ENCODE assay signal across 8 mouse cellular contexts in the genomic region with DNA sequence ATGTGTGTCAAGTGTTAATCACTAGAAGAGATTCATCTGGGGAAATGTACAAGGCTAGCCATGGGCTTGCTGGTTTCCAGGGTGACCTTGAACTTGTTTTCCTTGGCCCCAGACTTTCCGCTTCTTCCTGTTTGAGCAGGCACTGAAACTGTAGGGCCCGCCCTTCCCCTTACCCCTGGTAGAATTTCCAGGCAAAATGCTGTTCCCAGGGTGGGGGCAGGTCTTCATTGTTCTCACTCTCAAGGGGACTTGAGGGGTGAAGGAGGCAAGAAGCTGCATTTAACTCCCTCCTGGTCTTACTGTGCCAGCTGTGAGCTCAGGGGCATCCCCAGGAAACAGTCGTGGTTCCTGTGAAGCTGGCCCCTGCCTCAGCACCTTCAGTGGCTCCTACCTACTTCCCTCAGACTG. TPM values are rescaled to one million over a fixed set of nuclear protein-coding genes. Genes with fewer than 3 reads are reported as not detected.
DNase-seq lines count a peak whose midpoint lies in the region; ATAC-seq and TF ChIP-seq lines count a peak whose summit lies in the region.

No protein-coding gene starts in this region.

- no peak for ATAC-seq in heart, embryonic 13.5 days (ENCODE audit: extremely low read depth, insufficient number of reproducible peaks, low FRiP score, low TSS enrichment)
- ATAC-seq in limb, embryonic 11.5 days (ENCODE audit: insufficient number of reproducible peaks, low FRiP score, low TSS enrichment, low read depth) = no peak
- ATAC-seq in midbrain, embryonic 14.5 days (ENCODE audit: low FRiP score, low TSS enrichment) = no peak

- TF ChIP-seq CTCF in gastrocnemius, adult 2 months (IDR thresholded peaks at IDR 0.05) = no peak

- H3K9me3 ChIP-seq in ES-E14 (ENCODE audit: control insufficient read depth, insufficient read depth, low read depth, low read length) = no peaks in the 10 kb centered on the region
- H3K9me3 ChIP-seq in heart, embryonic 13.5 days = no peaks in the 10 kb centered on the region
- H3K9me3 ChIP-seq in limb, embryonic 11.5 days (ENCODE audit: control insufficient read depth, low read length) = no peaks in the 10 kb centered on the region
- no peaks in the 10 kb centered on the region for H3K9me3 ChIP-seq in midbrain, embryonic 14.5 days (ENCODE audit: control insufficient read depth, low read length)

- 47% methylated on average over 3 of the region's 3 CpGs for WGBS in heart, embryonic 13.5 days
- 59% methylated on average over 3 of the region's 3 CpGs for WGBS in limb, embryonic 11.5 days
- 59% methylated on average over 3 of the region's 3 CpGs for WGBS in midbrain, embryonic 14.5 days

- peaks cover 11 to 58% of the 10 kb centered on the region in 2 experiments for H3K4me1 ChIP-seq in ES-E14 (ENCODE audit: control insufficient read depth in 2 of 2, insufficient read depth in 2 of 2, low read length in 2 of 2, poor library complexity in 1 of 2)
- H3K4me1 ChIP-seq in heart, embryonic 13.5 days = peaks cover 99% of the 10 kb centered on the region
- H3K4me1 ChIP-seq in limb, embryonic 11.5 days (ENCODE audit: control insufficient read depth, insufficient read depth, low read length) = peaks cover 27% of the 10 kb centered on the region
- H3K4me1 ChIP-seq in midbrain, embryonic 14.5 days (ENCODE audit: control insufficient read depth, insufficient read depth, low read length) = peaks cover 16% of the 10 kb centered on the region

- H3K36me3 ChIP-seq in ES-E14 (ENCODE audit: control insufficient read depth, insufficient read depth, low read length, poor library complexity, severe bottlenecking) = no peaks in the 10 kb centered on the region
- no peaks in the 10 kb centered on the region for H3K36me3 ChIP-seq in heart, embryonic 13.5 days
- H3K36me3 ChIP-seq in limb, embryonic 11.5 days (ENCODE audit: control insufficient read depth, insufficient read depth, low read length) = no peaks in the 10 kb centered on the region
- H3K36me3 ChIP-seq in midbrain, embryonic 14.5 days (ENCODE audit: control insufficient read depth, insufficient read depth, low read length) = no peaks in the 10 kb centered on the region

- intact Hi-C loops in gastrocnemius, adult 2 months (cut with DNase I) = loop anchor here (2.0 kb wide), 1 partner anchor 31 kb away; no protein-coding TSS in a partner anchor
- intact Hi-C loops in gastrocnemius, postnatal 14 days (cut with DNase I; ENCODE audit: low total_unique reads) = no loop called here

- peak overlapping the region; percentile 28 for H3K4me3 ChIP-seq in gastrocnemius, adult 2 months
- 0 out of 4 replicates have a peak overlapping the region, but pooled peaks of 1 of the 2 experiments have one; percentile 1 for H3K4me3 ChIP-seq in ES-E14 (ENCODE audit: insufficient read depth in 1 of 2, low read depth in 1 of 2, low read length in 2 of 2, poor library complexity in 1 of 2, severe bottlenecking in 1 of 2)
- no peak overlapping the region for H3K4me3 ChIP-seq in heart, embryonic 13.5 days
- H3K4me3 ChIP-seq in limb, embryonic 11.5 days (ENCODE audit: low read depth, low read length) = no peak overlapping the region
- H3K4me3 ChIP-seq in midbrain, embryonic 14.5 days (replicated peaks; ENCODE audit: low read depth, low read length) = no peak overlapping the region

- no peaks in the 10 kb centered on the region for H3K27me3 ChIP-seq in heart, embryonic 13.5 days (replicated peaks)
- no peaks in the 10 kb centered on the region for H3K27me3 ChIP-seq in limb, embryonic 11.5 days (ENCODE audit: control insufficient read depth, insufficient read depth, low read length)
- H3K27me3 ChIP-seq in midbrain, embryonic 14.5 days (ENCODE audit: control insufficient read depth, insufficient read depth, low read length) = no peaks in the 10 kb centered on the region

- DNase-seq in gastrocnemius, adult 2 months = no peak
- DNase-seq in gastrocnemius, postnatal 14 days = no peak
- peak; percentile 71 for DNase-seq in ES-E14 (ENCODE audit: low read depth, low spot score)
- DNase-seq in limb, embryonic 11.5 days (ENCODE audit: low spot score) = peak; percentile 40
- no peak for DNase-seq in layer of hippocampus, adult 11-12 months (ENCODE audit: low spot score)
- DNase-seq in right cerebral cortex, postnatal 4 days = no peak
- DNase-seq in midbrain, embryonic 14.5 days = no peak

- peak overlapping the region; percentile 41; the same call in 1 of the 2 replicates for H3K9ac ChIP-seq in ES-E14 (ENCODE audit: insufficient read depth, low read depth, low read length, poor library complexity, severe bottlenecking)
- H3K9ac ChIP-seq in heart, embryonic 13.5 days = peak overlapping the region; percentile 57; the same call in 1 of the 2 replicates
- H3K9ac ChIP-seq in limb, embryonic 11.5 days (ENCODE audit: low read length) = no peak overlapping the region
- no peak overlapping the region for H3K9ac ChIP-seq in midbrain, embryonic 14.5 days (replicated peaks; ENCODE audit: low read length)

- in situ Hi-C loops in ES-E14 (cut with MboI; ENCODE audit: low sequenced_read_pairs in 2 of 2, unreplicated experiment in 2 of 2) = no loop called here

- H3K4me2 ChIP-seq in heart, embryonic 13.5 days = no peak overlapping the region
- no peak overlapping the region for H3K4me2 ChIP-seq in limb, embryonic 11.5 days (ENCODE audit: low read depth, severe bottlenecking)
- H3K4me2 ChIP-seq in midbrain, embryonic 14.5 days (ENCODE audit: low read length) = no peak overlapping the region

- H3K27ac ChIP-seq in gastrocnemius, adult 2 months = peak overlapping the region; percentile 79
- H3K27ac ChIP-seq in ES-E14 (ENCODE audit: insufficient read depth, low read depth, low read length, poor library complexity, severe bottlenecking) = peak overlapping the region; percentile 55
- peak overlapping the region; percentile 77 for H3K27ac ChIP-seq in heart, embryonic 13.5 days (replicated peaks)
- H3K27ac ChIP-seq in limb, embryonic 11.5 days (replicated peaks; ENCODE audit: low read depth, low read length) = peak overlapping the region; percentile 38
- H3K27ac ChIP-seq in midbrain, embryonic 14.5 days (replicated peaks; ENCODE audit: low read depth, low read length) = no peak overlapping the region

TF ChIP-seq in ES-E14, 5 proteins besides CTCF, POLR2A, EP300 and RAD21:
- TF ChIP-seq ZNF384 (IDR thresholded peaks at IDR 0.05; ENCODE audit: low read depth, low read length) (no peak), CHD2 (IDR thresholded peaks at IDR 0.05; ENCODE audit: low read depth, low read length) (no peak), MAFK (IDR thresholded peaks at IDR 0.05; ENCODE audit: insufficient read depth, low read depth, low read length) (no peak), ZC3H11A (IDR thresholded peaks at IDR 0.05; ENCODE audit: borderline replicate concordance, low read depth, low read length) (no peak), HCFC1 (IDR thresholded peaks at IDR 0.05; ENCODE audit: borderline replicate concordance, insufficient read depth, low read length) (no peak)

RNA-seq across cellular contexts. Expression of a gene that starts 55.9 kb away (rescaled TPM):
- 10 to 100 TPM; 38.2 to 52.0 TPM for total RNA-seq in gastrocnemius, adult 2 months (2021)
- 10 to 100 TPM; 42.8 to 46.3 TPM for total RNA-seq in gastrocnemius, postnatal 14 days (2021)
- total RNA-seq in ES-E14 (2012; rRNA removed) = 46.9 and 70.6 TPM in 2 replicates
- 40.0 and 48.9 TPM in 2 replicates for polyA plus RNA-seq in heart, embryonic 13.5 days (2015; fragmentation: Nextera tagmentation; extraction: Ambion mirVana)
- 53.9 and 56.4 TPM in 2 replicates for polyA plus RNA-seq in limb, embryonic 11.5 days (2014; fragmentation: Nextera tagmentation; extraction: Ambion mirVana)
- 46.4 and 50.6 TPM in 2 replicates for polyA plus RNA-seq in midbrain, embryonic 14.5 days (2014; fragmentation: Nextera tagmentation; extraction: Ambion mirVana)

Comparison
In these comparisons a context has a peak if more than half of its experiments do, and no peak if none do; other contexts are left out.
1. DNase-seq: peak in ES-E14 (single experiment) and limb, embryonic 11.5 days (single experiment); none in gastrocnemius, adult 2 months (single experiment), gastrocnemius, postnatal 14 days (single experiment), layer of hippocampus, adult 11-12 months (single experiment), right cerebral cortex, postnatal 4 days (single experiment) and midbrain, embryonic 14.5 days (single experiment).
2. H3K9ac ChIP-seq: peak in ES-E14 (single experiment) and heart, embryonic 13.5 days (single experiment); none in limb, embryonic 11.5 days (single experiment) and midbrain, embryonic 14.5 days (single experiment).